Mouse (Mus musculus) frontal cortex, postnatal 10 days (tissue): Measurements from ENCODE around the gene Sgms1.

Source experiments
- DNase-seq, 2 experiments: peaks; one replicate each; pipeline ENCODE4 v3.0.0; 2022; ENCODE audit warnings: low spot score in 2 of 2, mixed read lengths in 1 of 2

Gene Sgms1

DNA sequence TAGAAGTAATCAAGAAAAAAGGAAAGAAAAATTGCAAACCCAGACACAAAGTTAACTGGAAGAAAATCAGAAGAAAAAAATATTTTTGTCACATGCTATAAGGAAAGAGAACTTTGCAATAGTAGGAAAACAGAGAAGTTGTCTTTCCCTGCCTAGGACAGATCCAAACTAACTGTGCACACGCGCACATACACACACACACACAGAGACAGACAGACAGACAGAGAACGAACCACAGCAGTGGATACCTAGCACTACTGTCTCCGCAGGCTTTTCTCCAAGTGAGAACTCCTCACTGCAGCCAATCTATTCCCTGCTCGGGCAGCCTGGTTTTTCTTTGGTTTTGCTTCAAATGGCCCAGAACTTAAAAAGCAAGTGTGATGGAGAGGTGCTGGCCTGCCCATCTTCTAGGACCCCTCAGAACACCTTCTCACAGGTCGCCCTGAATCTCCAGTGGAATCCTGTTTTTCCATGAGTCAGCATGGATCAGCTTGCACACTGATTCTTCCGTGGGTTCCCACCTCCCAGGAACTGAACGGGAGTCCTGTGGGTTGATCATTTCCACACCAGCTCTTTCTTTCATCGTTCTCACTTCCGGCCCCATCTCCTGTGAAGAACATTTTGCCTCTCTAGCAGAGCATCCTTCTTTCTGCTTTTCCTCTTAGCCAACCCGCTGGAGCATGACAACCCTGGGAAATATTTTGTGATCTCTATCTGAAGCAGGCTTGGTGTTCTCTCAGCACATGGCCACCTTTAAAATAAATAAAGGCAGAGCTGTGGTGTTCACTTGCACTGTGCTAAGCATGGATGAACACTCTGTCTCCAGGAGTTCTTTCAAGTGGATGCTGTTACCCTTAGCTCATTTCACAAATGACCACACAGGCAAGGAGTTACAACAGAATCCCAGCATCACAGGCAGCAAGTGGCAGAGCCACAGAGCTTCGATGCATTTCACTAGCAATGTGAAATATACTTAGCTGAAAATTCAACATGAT is 96.4 kb downstream of the Sgms1 start:
- no peak for DNase-seq

DNA sequence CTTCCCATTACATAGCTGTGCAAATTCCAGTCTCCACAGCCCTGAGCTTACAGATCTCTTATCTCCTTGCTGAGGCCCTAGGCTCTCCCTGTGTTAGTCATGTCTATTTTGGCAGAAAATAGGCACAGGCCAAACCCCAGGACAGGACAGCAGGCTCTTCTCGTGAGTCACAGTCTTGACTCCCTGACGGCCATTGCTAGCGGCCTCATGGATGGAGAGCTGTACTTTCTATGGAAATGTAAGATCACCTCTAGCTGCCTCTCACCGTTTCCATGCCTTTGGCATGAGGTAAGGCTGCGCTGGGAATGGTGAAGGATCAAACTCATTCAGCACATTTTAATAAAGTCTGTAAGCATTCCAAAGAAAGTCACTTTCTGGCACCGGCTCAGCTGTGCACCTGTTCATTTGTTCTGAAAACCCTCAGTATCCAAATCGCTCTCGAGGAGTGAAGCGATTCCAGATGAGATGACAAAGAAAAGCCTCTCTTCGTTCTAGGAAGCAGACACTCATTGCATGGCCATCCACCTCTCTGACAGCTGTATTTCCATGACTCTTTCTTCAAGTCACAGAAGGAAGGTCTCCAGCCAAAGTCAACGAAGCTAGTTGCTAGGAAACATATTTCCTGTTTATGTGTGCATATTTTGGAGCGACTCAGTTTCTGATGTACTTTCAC is 97.3 kb downstream of the Sgms1 start:
- no peak for DNase-seq

DNA sequence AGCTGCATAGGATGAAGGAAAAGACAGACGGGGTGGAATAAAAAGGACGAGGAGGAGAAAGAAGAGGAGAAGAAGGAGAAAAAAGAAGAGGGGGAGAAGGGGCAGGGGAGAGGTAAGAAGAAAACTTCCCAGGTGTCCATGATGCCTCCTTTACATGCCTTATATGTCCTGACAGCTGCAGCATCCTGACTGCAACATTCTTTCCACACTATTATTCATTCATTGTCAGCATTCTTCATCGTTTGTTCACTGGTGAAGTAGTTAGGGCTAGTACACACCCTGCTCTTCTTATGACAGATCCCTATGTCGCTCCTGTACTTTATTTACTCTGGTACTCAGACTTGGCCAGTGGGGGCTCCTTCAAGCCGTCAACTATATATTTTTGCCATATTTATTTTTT is 98.4 kb downstream of the Sgms1 start:
- no peak for DNase-seq

DNA sequence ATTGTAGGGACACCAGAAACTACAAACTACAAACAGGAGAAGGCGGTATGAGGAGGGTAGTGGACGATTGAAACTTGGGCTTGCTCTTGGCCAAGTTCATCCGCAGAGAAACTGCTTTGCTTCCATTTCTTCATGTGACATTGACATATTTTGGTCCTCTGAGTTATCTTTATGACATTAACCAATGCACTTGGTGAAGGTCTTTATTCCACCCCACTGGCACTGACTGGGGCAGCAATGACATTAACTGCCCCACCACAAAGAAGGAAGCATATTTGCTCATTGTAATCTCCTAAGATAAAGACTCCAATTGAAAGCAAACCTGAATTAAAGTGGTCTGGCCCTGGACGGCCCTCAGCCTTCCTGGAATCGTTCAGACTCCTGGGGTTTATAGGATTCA is 100.6 kb downstream of the Sgms1 start:
- no peak for DNase-seq

DNA sequence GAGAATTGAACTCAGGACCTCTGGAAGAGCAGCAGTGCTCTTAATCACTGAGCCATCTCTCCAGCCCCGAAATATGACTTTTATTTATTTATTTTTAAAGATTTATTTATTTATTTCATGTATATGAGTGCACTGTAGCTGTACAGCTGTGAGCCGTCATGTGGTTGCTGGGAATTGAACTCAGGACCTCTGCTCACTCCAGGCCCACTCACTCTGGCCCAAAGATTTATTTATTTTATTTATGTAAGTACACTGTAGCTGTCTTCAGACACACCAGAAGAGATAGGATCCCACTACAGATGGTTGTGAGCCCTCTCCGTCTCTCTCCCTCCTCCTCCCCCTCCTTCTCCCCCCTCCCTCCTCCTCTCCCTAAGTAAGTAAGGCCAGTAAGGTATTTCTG is 101.7 kb downstream of the Sgms1 start:
- no peak for DNase-seq

DNA sequence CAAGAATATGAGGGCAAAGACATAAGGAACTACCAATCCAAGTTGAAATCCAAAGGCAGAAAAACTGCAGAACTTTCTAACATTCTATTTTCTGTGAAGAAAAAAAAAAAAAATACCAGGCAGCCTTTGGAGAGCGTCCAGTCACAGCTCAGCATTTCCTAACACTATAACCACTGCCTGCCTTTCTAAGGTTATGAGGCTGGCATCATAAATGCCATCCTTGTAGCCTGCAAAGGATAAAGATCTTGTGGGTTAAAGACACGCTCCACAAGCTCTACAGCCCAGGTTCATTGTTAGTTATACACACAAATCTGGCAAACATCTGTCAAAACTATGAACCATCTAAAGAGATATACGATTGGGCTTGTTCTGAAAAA is 104.1 kb downstream of the Sgms1 start:
- DNase-seq, result no peak

DNA sequence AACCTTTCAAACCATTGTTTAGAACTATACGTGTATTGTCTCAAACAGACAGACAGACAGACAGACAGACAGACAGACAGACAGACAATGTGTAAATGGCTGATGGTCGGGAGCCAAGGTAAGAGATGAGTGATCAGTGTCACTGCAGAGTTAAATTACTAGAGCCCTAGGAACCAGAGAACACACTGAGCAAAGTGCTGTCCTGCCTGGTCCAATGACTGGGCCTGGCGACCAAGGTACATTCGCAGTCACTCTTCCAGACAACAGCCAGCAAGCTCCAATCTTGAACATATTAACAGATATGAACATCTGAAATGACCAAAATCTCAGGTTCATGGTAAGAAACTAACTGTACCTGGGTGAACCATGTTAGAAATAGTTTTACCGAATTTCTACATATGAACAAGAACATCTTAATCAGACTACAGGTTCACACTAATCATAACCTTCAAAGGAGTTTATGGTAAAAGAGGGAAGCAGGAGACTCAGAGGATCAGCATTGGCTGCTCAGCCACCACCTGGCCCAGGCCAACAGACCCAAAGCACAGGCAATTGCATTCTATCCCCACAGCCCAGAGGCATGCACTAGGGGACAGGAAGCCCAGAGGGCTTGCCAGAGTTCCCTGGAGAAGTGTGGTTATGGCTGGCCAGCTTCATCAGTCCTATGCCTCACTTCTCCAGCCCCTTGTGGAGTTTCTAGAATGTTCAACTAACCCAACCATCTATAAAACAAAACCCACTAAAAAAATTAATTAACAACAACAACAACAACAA is 104.6 kb downstream of the Sgms1 start:
- no peak for DNase-seq

DNA sequence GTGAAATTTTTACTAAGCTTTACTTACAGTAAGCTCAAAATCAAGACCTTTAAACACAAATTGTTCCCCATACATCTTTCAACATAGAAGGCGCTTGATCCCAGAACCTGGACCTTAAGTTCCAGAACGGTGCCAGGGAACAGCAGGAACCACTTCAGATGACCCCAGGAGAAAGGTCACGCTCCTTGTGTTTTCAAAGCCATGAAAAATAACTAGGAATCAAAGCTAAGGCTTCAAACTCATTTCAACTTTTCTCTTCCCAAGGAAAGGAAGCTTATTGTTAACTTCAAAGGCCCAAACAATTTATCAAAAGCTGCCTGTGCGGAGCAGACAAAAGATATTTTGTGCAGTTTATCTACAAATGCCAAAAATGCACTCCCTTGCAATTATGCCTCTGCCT is 107.6 kb downstream of the Sgms1 start:
- DNase-seq, result no peak

DNA sequence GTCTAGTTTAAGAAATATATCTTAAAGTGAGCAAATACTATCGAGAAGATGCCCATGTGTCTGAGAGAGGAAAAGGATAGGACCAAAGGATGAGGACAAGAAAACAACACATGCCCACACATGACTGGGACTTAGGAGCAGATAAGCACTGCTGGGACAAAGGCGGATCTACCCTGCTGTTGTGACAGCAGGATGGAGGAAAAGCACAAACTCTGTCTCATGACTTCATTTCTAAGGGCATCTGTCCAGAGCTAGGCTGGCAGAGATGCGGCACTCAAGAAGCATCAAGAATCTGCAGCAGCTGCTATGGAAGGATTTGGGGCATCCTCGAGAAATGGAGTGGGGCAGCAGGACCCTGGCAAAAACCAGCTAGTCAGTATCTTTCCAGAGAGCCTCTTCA is 109.1 kb downstream of the Sgms1 start:
- DNase-seq, result no peak

DNA sequence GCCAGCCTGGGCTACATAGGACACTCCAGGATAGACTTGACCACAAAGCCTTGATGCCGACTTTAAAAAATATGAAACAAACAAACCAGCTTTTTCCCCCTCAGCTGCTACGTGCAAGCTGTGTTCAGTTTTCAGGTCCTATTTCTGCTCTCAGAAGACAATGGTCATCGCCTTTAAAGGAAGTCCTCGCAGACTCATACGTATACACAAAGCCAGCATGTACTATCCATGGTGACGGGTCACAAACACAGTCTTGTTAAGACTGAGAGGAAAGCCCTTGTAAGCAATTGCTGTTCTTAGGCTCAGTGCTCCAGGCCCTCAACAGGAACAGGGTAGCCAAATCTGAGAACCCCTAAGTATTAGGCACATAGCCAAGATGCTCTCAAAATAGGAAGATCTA is 110.1 kb downstream of the Sgms1 start:
- no peak for DNase-seq

DNA sequence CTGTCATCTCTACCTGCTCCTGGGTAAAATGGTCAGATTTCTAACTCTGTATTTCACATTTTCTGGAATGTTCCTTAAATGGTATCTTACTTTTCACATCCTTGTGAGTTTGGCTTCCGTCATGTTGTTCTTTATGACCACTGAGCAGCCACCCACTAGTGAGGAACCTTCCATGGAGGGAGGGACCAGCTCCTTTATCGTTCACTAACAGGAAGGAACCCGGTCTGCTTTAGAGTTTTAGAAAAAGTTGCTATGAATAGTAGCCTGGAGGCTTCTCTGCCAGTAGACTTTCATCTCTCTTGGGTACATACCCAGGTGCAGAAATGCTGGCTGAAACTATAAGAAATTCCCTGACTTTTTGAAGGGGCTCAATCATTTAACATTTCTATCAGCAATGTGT is 111.6 kb downstream of the Sgms1 start:
- no peak for DNase-seq

DNA sequence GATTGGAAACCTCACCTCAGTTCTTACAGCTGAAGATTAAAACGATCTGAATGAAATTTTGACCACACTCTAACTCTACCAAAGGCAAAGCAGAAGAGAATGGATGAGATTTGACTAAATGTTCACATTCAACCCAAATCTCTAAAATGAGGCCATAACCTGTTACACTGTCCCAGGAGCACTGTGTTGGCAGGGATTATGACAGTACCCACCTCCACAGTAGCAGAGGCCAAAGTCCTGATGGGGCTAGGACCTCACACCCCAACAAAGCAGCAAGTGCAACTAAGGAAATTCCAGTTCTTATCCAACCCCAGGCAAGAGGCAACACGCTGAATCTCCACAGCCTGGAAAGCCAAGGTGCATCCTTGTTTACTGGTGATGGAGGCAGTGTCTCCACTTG is 112.2 kb downstream of the Sgms1 start:
- no peak for DNase-seq

DNA sequence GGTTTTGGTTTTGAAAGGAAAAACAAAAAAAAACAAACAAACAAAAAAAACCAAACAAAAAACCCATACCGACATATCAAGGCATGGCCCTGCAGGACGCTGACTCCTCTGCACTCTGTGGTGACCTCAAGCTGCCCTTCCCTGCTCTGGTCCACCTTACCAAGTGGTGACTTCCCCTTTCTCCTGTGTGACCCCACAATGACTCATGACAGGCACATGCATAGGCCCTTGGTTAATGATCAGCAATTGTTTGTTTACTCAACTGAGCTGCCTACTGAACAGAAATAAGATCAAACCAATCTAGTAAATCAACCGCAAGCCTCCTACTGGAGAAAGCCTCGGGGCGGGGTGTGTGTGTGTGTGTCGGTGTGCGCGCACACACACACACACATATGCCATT is 112.7 kb downstream of the Sgms1 start:
- DNase-seq, result no peak

DNA sequence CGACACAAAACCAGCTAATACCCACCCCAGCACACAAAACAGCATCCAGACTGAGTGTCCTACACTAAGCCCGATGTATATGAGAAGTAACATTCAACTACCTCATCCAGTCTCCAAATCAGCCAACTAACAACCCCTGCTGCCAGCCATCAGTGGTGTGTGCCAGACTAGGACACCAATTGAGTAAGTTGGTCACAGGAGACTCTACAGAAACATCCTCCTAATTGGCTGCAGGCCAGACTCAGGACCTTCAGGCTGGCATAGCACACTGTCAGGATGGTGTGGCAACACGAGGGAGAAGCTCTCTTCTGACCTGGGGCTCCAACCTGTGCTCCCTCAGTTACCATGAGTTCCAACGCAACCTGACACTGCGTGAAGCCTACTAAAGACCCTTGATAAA is 113.3 kb downstream of the Sgms1 start:
- no peak for DNase-seq

DNA sequence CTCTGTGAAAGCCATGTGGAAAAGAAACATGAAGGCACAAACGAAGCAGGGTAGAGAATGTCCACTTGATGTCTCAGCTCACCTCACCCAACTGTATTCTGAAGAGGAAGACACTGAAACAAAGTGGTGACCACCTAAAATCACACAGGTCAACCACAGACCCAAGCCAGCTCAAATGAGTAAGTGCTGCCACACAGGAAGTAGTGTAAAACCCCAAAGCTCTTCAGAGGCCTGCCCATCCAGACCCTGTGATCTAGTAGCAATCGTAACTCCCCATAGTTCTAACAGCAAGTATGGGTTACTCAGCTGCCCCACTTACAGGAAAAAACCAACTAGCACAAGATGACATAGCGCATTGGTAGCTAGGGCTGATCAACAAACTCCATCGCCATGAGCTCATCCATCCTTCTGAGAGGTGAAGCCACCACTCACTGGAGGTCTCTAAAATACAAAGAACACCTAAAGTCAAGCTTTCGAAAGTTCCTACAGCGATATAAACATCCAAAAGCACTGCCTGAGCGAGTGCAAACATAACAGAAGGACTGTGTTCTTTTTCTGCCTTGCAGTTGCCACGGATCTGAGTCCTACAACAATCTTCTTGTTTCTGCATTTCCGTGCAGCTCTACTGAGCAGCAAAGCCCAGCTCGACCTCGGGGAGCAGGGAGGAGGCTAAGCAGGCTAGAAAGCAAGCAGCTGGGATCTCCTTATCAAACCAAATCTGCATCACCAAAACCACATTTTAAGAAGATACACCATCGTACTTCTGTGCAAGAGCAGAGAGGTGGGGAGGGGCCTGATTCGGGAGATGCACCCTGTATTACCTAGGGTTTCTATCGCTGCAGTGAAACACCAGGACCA is 114.2 kb downstream of the Sgms1 start:
- DNase-seq, result no peak

DNA sequence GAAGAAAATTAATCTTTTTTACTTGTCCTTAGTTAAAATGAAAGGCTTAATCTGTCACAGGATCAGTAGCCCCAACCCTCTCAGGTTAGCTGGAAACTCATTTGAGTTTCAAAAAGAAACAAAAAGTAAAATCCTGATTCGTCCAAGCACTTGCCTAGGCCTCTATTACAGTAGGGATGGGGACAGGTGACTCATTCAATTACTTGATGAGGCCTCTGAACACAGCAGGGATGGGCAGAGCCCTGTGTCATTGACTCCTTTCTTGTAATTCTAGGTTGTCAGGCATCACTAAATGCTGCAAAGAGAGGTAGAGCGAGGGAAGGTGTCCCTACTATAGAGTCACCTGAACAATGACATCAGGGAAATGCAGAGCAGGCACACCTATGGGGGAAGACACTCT is 115.4 kb downstream of the Sgms1 start:
- no peak for DNase-seq

DNA sequence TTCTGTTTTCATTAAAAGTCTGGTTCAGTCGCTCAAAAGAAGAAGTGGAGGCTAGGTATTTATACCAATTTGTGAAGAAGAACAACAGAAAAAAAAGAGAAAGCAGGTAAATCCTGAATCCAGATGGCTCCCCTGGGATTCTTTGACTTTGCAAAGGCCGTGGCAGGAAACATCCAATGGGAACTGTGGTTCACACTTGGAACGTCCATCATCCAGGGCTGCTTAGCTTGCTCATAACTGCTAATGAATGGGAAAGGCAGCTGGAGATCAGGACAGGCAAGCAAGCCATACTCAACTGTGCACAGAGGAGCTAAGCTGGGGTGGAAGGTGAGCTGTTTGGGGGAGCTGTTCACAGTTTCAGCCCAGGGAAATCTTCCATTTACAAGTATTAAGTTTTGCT is 115.8 kb downstream of the Sgms1 start:
- DNase-seq, result no peak

DNA sequence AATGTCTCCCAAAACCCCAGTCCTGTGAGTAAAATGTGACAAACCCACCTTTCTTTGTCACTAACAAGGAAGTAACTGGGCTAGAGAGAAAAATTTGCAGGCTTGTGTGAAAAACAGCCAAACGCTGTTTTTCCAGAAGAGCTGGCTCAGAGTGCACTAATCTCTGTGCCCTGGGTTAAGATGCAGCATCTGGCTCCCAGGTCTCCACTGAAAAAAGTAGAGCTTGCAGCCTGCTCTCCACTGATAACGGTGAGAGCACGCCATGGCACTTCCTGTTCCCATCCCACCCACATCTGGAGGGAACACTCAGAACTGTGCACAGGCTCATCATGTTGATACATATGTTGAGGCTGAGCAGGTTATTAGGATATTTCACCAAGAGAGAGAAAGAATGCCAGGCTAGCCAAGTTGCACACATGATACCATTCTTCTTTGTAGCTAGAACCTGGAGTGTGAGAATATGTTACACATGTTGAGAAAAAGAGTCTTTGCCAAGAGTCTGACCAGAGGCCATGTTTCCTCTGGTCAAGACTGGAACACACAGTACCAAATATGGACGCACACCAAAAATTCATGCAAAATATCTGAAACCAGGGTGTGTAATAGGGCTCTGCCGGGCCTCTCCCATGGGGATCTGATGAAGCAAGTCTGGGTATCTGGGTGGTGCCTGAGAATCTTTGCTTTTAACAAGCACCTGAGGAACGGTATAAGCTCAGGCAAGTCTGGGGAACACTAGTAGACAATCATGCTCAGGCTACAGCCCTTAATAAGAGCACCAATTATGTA is 116.8 kb downstream of the Sgms1 start:
- DNase-seq, result no peak

DNA sequence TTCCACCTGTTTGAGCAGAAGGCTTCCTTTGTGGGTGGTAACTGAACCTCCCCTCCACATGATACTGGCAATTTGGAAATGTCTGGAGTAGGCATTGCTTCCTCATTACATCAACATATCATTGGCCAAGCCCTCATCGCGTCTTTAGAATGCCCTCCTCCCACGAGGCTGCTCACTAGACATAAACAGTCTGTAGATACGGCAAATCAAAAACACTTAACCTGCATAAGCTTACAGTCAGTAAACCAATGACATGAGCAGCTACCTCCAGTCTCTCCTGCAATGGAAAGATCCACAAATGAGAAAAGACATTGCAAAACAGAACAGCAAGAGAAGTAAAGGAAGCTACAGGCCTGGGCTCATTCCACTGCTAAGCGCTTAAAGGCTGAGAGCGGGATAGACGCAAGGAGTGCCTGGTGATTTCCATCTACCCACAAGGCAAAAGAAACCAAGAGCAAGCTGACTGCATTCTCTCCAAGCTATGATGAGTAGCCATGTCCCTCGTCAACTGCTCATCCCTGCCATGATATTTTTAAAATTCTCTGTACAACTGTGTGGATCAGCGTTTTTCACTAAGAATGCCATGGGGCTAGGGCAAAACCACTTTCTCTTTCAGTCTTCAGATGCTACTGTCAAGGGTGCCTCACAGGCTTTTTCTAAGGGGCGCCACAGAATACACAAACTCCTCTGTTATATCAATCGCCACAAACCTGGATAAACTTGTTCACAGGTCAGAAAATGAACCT is 117.9 kb downstream of the Sgms1 start:
- DNase-seq, result no peak

DNA sequence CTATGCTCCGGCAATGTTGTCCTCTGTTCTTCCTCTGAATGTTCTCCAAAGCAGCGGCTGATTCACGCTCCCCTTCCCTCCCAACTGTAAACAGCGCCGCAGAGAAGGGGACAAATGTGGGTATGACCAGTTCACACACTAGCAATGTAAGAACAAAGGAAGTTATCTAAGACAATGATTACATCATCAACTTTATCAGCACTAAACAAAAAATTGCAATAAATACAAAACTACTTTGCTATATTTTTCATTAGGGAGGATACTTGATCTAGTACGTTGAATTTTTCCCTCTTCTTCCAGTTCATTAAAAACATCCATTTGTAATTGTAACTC is 119.7 kb downstream of the Sgms1 start:
- no peak for DNase-seq
